Mouse (Mus musculus): ENCODE data around the gene Tas1r1.

The Tas1r1 gene

GRCm38 (mm10) chr4:152038225-152038984 lies at the start of gene Tas1r1:
Gene Tas1r1, minus strand, starts transcription at chr4:152038568.
- in situ Hi-C loops (cut with MseI, MboI): no loop called here

- in situ Hi-C loops (cut with MseI, MboI): no loop called here
These were observed 49.8 kb upstream of the Tas1r1 start for GRCm38 (mm10) chr4:152088133-152088532.

- in situ Hi-C loops (cut with MseI, MboI): no loop called here
These were observed 49.1 kb upstream of the Tas1r1 start for GRCm38 (mm10) chr4:152087211-152088081.

DNA sequence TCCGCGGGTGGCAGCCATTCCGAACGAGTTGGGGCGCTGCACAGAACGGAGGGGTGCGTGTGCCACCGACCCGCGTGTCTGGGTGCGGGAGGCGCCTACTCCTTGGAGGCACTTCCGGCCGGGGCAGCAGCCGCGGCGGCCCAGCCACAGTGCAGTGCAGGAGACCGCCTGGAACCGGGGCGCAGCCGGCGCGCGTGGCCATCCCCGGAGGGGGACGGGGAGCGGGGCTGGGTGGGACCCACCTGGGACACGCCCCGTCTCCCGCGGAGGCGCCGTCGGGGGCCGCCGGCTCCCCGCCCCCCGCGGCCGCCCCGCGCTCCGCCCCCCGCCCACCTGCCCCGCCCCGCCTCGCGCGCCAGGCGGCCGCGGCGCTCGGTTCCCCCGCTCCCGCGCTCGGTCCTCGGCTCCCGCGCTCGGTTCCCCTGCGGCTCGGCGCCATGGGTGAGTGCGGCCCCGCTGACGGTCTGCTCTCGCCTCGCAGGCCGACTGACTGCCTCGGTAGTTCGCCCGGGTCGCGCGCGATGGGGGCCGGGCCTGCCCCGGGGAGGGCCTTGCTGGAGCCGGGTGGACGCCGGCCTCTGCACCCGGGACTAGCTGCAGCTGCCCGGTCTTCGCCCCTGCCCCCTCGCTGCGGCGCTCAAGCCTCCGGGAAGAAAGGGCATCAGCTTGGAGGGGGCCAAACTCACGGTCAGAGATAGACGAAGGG lies 48.3 kb upstream of the Tas1r1 start:
- in situ Hi-C loops (cut with MseI, MboI): no loop called here

DNA sequence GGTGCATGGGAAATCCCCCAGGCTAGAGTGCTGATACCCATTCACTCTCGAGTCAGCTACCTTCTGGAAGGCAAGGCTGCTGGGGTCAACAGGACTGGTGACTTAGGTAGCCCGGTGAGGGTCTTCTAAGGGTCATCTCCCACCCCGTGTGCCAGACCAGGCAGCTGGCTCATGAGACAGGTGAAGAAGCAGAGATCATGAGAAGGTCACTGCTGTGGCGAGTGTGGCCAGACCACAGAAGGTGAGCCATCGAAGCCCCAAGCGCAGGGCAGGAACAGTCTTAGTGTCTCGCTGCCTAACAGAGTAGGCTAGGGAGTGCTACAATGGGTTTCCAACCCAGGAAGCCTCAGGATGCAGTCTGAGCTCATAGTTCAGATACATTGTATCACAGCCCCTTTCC lies 46.2 kb upstream of the Tas1r1 start:
- in situ Hi-C loops (cut with MseI, MboI): no loop called here

DNA sequence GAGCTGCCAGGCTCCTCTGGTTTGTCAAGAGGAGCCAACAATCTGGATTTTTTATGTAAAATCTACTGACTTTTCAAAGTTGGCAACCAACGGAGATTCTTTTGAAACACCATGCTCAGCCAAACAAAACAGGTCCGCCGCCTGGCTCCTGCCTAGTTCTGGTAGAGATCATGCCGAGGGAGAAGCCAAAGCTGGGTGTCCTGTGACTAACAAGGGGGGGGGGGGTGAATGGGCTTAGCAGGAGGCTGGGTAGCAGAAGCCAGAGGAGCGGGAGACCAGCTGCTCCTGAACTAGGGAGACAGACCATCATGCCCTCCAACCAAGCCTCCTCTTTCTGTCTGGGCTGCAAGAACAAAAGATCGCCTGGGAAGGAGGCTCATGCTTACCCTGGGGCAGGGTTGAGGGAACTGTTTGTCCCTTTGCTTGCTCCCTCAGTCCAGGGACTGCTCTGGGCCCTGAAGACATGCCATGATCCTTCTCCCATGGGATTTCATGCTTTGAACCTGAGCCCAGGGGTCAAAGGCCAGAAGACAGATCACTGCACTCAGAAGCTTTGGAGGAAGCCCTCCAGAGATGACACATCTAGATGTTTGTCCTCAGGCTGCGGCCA lies 45.3 kb upstream of the Tas1r1 start:
- in situ Hi-C loops (cut with MseI, MboI): no loop called here

DNA sequence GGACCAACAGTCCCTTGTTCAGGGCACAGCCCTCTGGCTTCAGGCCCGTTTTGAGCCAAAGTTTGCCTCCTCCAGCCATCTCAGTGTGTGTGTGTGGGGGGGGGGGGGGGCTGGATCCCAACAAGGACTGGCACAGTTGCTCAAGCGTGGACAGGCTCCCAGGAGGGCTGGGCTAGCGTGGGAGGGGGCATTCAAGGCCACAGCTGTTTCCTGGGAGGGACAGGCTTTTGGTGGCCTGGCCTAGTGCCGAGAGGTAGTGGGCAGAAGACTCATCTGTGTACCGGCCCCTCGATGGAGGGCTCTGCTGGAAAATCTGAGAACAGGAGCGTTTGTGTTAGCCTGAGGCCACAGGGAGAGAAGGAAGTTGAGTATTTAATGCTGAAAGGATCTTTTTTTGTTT lies 41.6 kb upstream of the Tas1r1 start:
- in situ Hi-C loops (cut with MseI, MboI): no loop called here

GRCm38 (mm10) chr4:152079261-152079660 lies 40.9 kb upstream of the Tas1r1 start:
- in situ Hi-C loops (cut with MseI, MboI): no loop called here

DNA sequence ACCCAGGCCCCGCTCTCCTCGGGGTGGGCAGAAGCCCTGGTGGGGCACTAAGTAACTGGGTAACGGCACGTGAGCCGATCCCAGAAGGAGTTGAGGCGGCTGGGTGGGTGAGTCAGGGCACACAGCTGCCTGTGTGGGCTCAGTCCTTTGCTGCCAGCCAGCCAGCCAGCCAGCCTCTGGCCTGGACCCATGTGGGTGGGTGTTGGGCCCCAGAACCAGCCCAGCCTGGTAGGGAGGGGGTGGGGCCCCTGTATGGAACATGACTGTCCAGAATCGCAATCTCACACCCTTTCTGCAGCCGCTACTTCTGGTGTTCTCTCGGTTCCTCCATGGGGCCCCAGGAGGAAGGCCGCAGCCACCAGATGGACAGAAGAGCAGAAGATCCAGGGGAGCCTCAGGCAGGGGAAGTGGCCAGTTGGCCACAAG lies 39.8 kb upstream of the Tas1r1 start:
- in situ Hi-C loops (cut with MseI, MboI): no loop called here

GRCm38 (mm10) chr4:152077191-152077590 lies 38.8 kb upstream of the Tas1r1 start:
- in situ Hi-C loops (cut with MseI, MboI): no loop called here

DNA sequence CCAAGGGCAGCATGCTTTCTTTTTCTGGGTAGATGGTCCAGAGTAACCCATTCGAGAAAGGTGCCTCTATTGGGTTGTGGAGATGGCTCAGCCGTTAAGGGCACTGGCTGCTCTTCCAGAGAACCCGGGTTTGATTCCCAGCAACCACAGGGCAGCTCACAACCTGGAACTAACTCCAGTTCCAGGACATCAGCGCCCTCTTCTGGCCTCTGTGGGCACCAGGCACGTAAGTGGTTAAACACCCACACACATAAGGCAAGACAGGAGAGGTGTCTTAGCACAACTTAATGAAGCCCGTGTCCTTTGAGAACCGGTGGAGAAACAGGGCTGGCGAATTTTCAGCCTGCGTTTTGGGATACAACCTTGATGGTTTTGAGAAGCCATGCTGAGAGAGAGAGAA lies 36.2 kb upstream of the Tas1r1 start:
- in situ Hi-C loops (cut with MseI, MboI): no loop called here

- in situ Hi-C loops (cut with MseI, MboI): no loop called here
These were observed 35.3 kb upstream of the Tas1r1 start for GRCm38 (mm10) chr4:152073715-152074114.

- in situ Hi-C loops (cut with MseI, MboI): no loop called here
These were observed 34.3 kb upstream of the Tas1r1 start for GRCm38 (mm10) chr4:152072655-152073054.

- in situ Hi-C loops (cut with MseI, MboI): no loop called here
These were observed 33.8 kb upstream of the Tas1r1 start, which contains the start of gene Plekhg5 for GRCm38 (mm10) chr4:152072121-152072601. Gene Plekhg5, plus strand, starts transcription at chr4:152072498.

- in situ Hi-C loops (cut with MseI, MboI): no loop called here
These were observed 32.4 kb upstream of the Tas1r1 start for GRCm38 (mm10) chr4:152070494-152071396.

- in situ Hi-C loops (cut with MseI, MboI): no loop called here
These were observed 30.9 kb upstream of the Tas1r1 start for GRCm38 (mm10) chr4:152069245-152069644.

DNA sequence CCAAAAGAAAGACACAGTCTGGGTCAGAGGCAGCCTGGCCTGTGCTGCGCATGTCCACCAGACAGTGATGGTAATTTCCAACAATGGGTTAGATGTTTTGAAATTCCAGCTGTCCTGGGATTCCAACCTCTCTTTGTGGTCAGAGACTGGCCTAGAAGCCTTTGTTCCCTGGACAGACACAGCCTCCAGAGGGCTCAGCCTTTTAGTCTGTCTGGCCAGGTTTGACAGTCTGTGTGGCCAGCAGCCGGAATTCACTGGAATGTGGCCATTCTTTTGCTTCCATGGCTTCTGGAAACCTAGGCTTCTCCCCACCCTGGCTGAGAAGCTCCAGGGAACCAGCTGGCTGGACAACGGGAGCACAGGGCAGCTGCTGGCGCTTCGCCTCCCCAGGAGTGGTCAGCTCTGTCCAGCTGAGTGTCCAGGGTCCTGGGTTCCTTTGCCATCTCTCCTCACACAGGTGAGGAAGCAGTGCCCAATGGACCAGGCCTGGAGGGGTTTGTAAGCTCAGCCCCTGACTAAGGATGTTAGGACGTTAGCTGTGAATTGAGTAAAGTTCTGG lies 29.9 kb upstream of the Tas1r1 start:
- in situ Hi-C loops (cut with MseI, MboI): no loop called here

GRCm38 (mm10) chr4:152067280-152067679 lies 28.9 kb upstream of the Tas1r1 start:
- in situ Hi-C loops (cut with MseI, MboI): no loop called here

- in situ Hi-C loops (cut with MseI, MboI): no loop called here
These were observed 24.2 kb upstream of the Tas1r1 start for GRCm38 (mm10) chr4:152062390-152063110.
